Mouse (Mus musculus): ENCODE measurements around the gene L1td1. TPM values are rescaled to one million over a fixed set of nuclear protein-coding genes. Genes with fewer than 3 reads are reported as not detected.

L1td1 gene
- total RNA-seq, 2 experiments from 2014 or later, result not detected

- DNase-seq (ENCODE audit: low spot score in 2 of 2), result no peak
These were observed 7.1 kb downstream of the L1td1 start for GRCm38 (mm10) chr4:98733660-98734059.

- no peak for DNase-seq (ENCODE audit: low spot score in 2 of 2)
These were observed 13.2 kb downstream of the L1td1 start for GRCm38 (mm10) chr4:98739753-98740152.

DNA sequence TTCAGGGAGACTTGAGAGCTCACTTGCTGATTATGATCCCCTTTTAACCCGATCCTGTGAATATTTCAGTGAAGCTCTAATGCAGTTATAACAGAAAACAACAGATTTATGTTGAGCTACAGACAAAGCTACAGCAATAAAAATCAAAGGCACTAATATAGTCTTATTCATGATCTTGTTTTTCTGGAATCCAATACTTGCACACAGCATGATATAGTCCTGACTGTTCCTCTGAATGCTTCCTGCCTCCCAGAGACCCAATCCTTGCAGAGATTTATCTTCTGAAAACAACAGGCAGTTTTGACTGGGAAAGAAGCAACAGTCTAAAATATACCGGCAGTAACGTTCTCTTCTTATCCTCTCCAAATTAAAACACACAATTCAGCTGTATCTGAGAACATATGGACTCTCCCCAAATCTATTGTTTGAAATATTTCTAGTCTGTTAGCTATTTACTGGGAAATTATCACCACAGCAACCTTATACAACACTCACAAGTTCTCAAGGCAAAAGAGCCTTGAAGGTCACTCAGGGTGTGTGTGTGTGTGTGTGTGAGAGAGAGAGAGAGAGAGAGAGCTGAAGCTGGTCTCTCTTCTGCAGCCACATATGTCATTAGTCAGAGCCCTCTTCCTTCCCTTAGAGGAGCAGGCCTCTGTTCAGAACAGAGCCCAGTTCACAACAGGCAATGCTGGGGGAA, 16.8 kb downstream of the L1td1 start:
- DNase-seq (ENCODE audit: low spot score in 2 of 2), result no peak

GRCm38 (mm10) chr4:98743906-98744210, 17.3 kb downstream of the L1td1 start:
- no peak for DNase-seq (ENCODE audit: low spot score in 2 of 2)

DNA sequence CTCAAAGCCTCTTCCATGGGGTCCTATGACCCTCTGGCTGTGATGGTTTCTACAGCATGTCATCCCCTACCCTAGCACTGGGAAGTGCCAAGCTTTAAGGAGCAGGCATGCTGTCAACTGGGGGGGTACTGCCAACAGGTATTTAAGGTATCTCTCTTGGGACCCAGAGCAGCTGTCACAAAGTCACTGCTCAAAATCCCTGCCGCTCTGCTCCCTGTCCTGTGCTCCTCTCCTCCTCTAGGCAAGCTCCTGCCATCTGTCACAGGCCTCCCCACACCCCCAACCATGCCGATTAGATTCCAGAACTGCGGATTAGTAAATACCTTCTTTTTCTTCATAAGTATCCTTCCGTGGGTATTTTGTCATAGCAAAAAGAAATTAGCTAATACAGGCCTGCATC, 27.9 kb downstream of the L1td1 start:
- DNase-seq (ENCODE audit: low spot score in 2 of 2), result no peak

- no peak for DNase-seq (ENCODE audit: low spot score in 2 of 2)
These were observed 29.6 kb downstream of the L1td1 start for GRCm38 (mm10) chr4:98756141-98756540.

DNA sequence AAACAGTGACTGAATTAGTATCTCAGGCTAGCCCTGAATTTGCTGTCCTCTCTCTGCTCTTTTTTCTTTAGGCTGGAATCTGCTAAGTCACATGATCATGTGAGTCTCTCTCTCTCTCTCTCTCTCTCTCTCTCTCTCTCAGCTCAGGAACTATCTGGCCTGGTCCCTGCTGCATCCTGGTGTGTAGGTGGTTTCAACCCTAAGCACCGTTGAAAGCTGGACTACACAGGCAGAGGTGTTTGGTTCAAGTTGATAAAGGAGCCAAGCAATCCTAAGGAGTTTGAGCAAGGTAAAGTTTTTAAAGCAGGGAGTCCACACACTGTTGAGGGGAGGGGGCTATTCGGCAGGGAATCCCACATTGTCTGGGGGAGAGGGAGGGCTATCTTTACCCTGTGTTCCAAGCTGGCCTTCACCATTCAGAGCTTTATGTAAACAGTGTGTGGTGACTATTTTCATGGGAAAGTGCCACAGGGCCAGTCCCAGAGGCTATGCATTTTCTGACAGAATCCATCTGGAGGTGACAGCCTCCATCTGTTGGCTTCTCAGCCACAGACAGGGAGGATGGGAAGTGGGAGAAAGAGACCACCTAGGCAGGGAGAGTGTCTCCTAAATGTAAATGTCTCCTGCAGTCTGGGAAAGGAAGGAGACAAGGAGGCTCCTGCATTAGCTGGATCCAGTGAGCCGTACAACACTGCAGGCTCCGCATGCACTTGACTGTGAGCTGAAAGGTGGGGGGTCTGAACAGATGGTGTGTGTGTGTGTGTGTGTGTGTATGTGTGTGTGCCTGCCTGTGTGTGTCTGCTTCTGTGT, 31.7 kb downstream of the L1td1 start:
- no peak for DNase-seq (ENCODE audit: low spot score in 2 of 2)

DNA sequence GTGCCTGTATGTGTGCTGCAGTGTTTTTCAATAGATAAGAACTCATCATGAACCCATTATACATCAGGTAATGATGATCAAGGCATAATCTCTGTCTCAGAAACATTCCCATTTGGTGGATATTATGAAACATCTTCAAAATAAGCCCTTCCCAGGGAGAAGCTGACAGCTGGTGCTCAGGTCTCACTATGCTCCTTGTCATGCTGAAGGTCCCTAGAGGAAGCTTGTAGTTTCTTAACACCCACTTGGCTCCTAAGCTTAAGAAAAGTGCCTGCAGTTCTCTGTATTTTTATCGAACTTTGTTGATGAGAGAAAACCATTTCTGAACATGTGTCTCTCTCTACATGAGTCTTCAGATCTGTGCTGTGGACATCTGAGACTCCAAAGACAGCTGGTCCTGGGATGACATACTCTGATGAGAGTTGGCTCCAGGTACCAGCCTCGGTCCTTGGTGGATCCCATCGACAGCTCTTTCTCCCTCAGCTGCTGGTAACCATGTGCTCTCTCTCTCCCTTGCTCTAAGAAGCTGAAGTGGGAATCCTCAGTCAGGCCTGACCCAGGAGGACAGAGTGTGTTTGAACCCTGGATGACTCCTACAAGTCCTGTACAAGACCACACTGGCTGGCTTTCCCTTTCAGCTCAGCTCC, 32.5 kb downstream of the L1td1 start:
- no peak for DNase-seq (ENCODE audit: low spot score in 2 of 2)

GRCm38 (mm10) chr4:98767134-98768133, 40.9 kb downstream of the L1td1 start:
- DNase-seq (ENCODE audit: low spot score in 2 of 2), result no peak

GRCm38 (mm10) chr4:98773785-98774184, 47.3 kb downstream of the L1td1 start:
- no peak for DNase-seq (ENCODE audit: low spot score in 2 of 2)

GRCm38 (mm10) chr4:98776721-98777427, 50.3 kb downstream of the L1td1 start:
- no peak for DNase-seq (ENCODE audit: low spot score in 2 of 2)

DNA sequence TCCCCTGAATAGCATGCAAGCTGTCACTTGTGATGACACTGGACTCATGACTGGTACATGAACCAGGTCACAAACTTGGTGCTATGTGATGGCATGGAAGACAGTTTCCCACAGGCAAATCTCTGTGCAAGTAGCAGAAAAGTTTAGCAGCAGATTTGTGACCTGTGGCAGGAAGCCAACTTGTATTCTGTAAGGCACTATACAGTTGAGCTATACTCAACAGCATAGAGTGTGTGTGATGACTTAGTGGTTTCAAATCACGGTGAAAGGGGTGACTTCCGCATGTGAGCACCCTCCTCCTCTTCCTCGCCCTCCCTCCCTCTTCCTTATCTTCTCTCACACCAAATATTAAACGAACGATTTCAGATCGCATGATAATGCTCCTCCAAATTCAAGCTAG, 50.9 kb downstream of the L1td1 start:
- DNase-seq (ENCODE audit: low spot score in 2 of 2), result no peak

GRCm38 (mm10) chr4:98778219-98778618, 51.7 kb downstream of the L1td1 start:
- DNase-seq (ENCODE audit: low spot score in 2 of 2), result no peak

DNA sequence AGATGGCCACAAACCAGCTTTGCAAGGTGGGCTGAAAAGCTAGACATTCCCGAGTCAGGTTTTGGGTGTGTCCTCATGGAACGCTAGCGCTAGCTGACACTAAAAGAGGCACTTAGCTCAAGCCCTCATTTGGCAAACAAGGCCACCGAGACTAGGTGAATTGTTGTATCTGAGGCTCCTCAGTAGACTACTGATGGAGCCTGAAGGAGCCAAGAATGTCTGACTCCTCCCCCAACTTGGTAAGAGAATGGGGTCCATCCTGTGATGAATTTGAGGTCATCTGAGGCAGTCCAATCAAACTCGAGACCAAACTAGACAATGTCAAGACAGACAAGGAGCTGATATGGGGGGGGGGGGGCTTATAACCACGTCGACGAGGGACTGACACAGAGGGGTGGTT, 59.3 kb downstream of the L1td1 start:
- no peak for DNase-seq (ENCODE audit: low spot score in 2 of 2)

- no peak for DNase-seq (ENCODE audit: low spot score in 2 of 2)
These were observed 59.7 kb downstream of the L1td1 start for GRCm38 (mm10) chr4:98786281-98786680.

Other genes with a start within 250 kb of the L1td1 start
- gene Kank4, start 90.8 kb downstream of the L1td1 start, total RNA-seq (2021), result 1 to 10 TPM; 3.9 to 5.6 TPM
- gene I0C0044D17Rik, start 97.1 kb downstream of the L1td1 start, total RNA-seq (2021), result not detected
- 10 to 100 TPM; 48.1 to 59.0 TPM for gene Usp1, start 197.1 kb downstream of the L1td1 start, total RNA-seq (2021)